ENCODE assay signal across 9 mouse cellular contexts in genomic region chr9:45139082-45139481, GRCm38 (mm10). TPM values are rescaled to one million over a fixed set of nuclear protein-coding genes. Genes with fewer than 3 reads are reported as not detected.
A peak's percentile ranks its signal among the peaks of the same experiment; 100 is the strongest.
DNase-seq lines count a peak whose midpoint lies in the region; ATAC-seq and TF ChIP-seq lines count a peak whose summit lies in the region.
"Had no signal": no experiment of that assay in that cellular context is flagged by ENCODE, and none has a peak within 500 bp of the region (broad histone marks: within the 10 kb centered on the region; RNA-seq: fewer than 3 reads in every experiment).

No protein-coding gene starts in this region.

- 8% methylated on average over 7 of the region's 7 CpGs for WGBS in kidney, postnatal 0 days
- 4% methylated on average over 7 of the region's 7 CpGs for WGBS in embryonic facial prominence, embryonic 15.5 days
- WGBS in intestine, embryonic 15.5 days: 8% methylated on average over 7 of the region's 7 CpGs
- 1% methylated on average over 7 of the region's 7 CpGs for WGBS in neural tube, embryonic 12.5 days

- peak overlapping the region; percentile 83 for H3K4me2 ChIP-seq in kidney, postnatal 0 days (ENCODE audit: low read length)
- peak overlapping the region; percentile 97 for H3K4me2 ChIP-seq in embryonic facial prominence, embryonic 15.5 days (replicated peaks)
- H3K4me2 ChIP-seq in intestine, embryonic 15.5 days (replicated peaks): peak overlapping the region; percentile 87
- H3K4me2 ChIP-seq in neural tube, embryonic 12.5 days (replicated peaks): peak overlapping the region; percentile 89

- H3K9ac ChIP-seq in kidney, postnatal 0 days (ENCODE audit: low read depth, low read length): peak overlapping the region; percentile 20; the same call in 1 of the 2 replicates
- H3K9ac ChIP-seq in embryonic facial prominence, embryonic 15.5 days: 0 out of 2 replicates have a peak overlapping the region, but pooled peaks have one; percentile 26
- no peak overlapping the region for H3K9ac ChIP-seq in intestine, embryonic 15.5 days
- H3K9ac ChIP-seq in neural tube, embryonic 12.5 days: 0 out of 2 replicates have a peak overlapping the region, but pooled peaks have one; percentile 22

- peaks cover 39% of the 10 kb centered on the region for H3K27me3 ChIP-seq in kidney, postnatal 0 days (ENCODE audit: insufficient read depth, low read length)
- peaks cover 91% of the 10 kb centered on the region for H3K27me3 ChIP-seq in embryonic facial prominence, embryonic 15.5 days
- peaks cover 69% of the 10 kb centered on the region for H3K27me3 ChIP-seq in intestine, embryonic 15.5 days (replicated peaks)
- peaks cover 86% of the 10 kb centered on the region for H3K27me3 ChIP-seq in neural tube, embryonic 12.5 days (replicated peaks)

- peak overlapping the region; percentile 35 for H3K4me3 ChIP-seq in kidney, postnatal 0 days (replicated peaks; ENCODE audit: low read depth, low read length)
- H3K4me3 ChIP-seq in embryonic facial prominence, embryonic 15.5 days (replicated peaks): peak overlapping the region; percentile 54
- H3K4me3 ChIP-seq in intestine, embryonic 15.5 days (replicated peaks): peak overlapping the region; percentile 40
- peak overlapping the region; percentile 41 for H3K4me3 ChIP-seq in neural tube, embryonic 12.5 days

- H3K9me3 ChIP-seq in kidney, postnatal 0 days (replicated peaks; ENCODE audit: low read length): no peaks in the 10 kb centered on the region
- no peaks in the 10 kb centered on the region for H3K9me3 ChIP-seq in embryonic facial prominence, embryonic 15.5 days (replicated peaks)
- no peaks in the 10 kb centered on the region for H3K9me3 ChIP-seq in intestine, embryonic 15.5 days
- no peaks in the 10 kb centered on the region for H3K9me3 ChIP-seq in neural tube, embryonic 12.5 days

- DNase-seq in kidney, postnatal 0 days (ENCODE audit: low spot score): no peak
- no peak for DNase-seq in kidney, postnatal 36 days
- no peak for DNase-seq in adrenal gland, postnatal 14 days
- DNase-seq in ovary, adult 18-20 months (ENCODE audit: low spot score): no peak

- ATAC-seq in kidney, postnatal 0 days (replicated peaks; ENCODE audit: low FRiP score, low read depth): no peak
- ATAC-seq in embryonic facial prominence, embryonic 15.5 days (ENCODE audit: insufficient number of reproducible peaks, low FRiP score, low TSS enrichment, low read depth): no peak
- no peak for ATAC-seq in intestine, embryonic 15.5 days
- ATAC-seq in neural tube, embryonic 12.5 days (ENCODE audit: low FRiP score, low read depth): no peak
- no peak for ATAC-seq in granulocyte monocyte progenitor cell, adult 5-6 weeks (replicated peaks; ENCODE audit: poor library complexity, severe bottlenecking)
- ATAC-seq: Patski had no signal

- no peak overlapping the region for H3K27ac ChIP-seq in kidney, postnatal 0 days
- H3K27ac ChIP-seq in embryonic facial prominence, embryonic 15.5 days (replicated peaks): no peak overlapping the region
- no peak overlapping the region for H3K27ac ChIP-seq in intestine, embryonic 15.5 days
- H3K27ac ChIP-seq in neural tube, embryonic 12.5 days: no peak overlapping the region

- peaks cover 7% of the 10 kb centered on the region; the same call in 1 of the 2 replicates for H3K4me1 ChIP-seq in kidney, postnatal 0 days (replicated peaks; ENCODE audit: insufficient read depth, low read length)
- H3K4me1 ChIP-seq in embryonic facial prominence, embryonic 15.5 days: peaks cover 19% of the 10 kb centered on the region
- peaks cover 20% of the 10 kb centered on the region for H3K4me1 ChIP-seq in intestine, embryonic 15.5 days (replicated peaks)
- H3K4me1 ChIP-seq in neural tube, embryonic 12.5 days: peaks cover 17% of the 10 kb centered on the region

- no peak for TF ChIP-seq CTCF in kidney, postnatal 0 days (IDR thresholded peaks at IDR 0.05; ENCODE audit: low read depth)

- H3K36me3 ChIP-seq in kidney, postnatal 0 days (ENCODE audit: insufficient read depth, low read length): no peaks in the 10 kb centered on the region
- no peaks in the 10 kb centered on the region for H3K36me3 ChIP-seq in embryonic facial prominence, embryonic 15.5 days
- H3K36me3 ChIP-seq in intestine, embryonic 15.5 days: no peaks in the 10 kb centered on the region
- H3K36me3 ChIP-seq in neural tube, embryonic 12.5 days: no peaks in the 10 kb centered on the region

RNA-seq across cellular contexts. Expression of gene Scn4b, which starts 0.9 kb away (rescaled TPM):
- 4.3 and 4.6 TPM in 2 replicates for polyA plus RNA-seq in kidney, postnatal 0 days (2015; fragmentation: Nextera tagmentation; extraction: Ambion mirVana)
- 1.00 and 1.6 TPM in 2 replicates for polyA plus RNA-seq in embryonic facial prominence, embryonic 15.5 days (2015; fragmentation: Nextera tagmentation; extraction: Ambion mirVana)
- polyA plus RNA-seq in intestine, embryonic 15.5 days (2015; fragmentation: Nextera tagmentation; extraction: Ambion mirVana): 0.11 and 0.13 TPM in 2 replicates
- 0.18 and 0.27 TPM in 2 replicates for polyA plus RNA-seq in neural tube, embryonic 12.5 days (2016; fragmentation: Nextera tagmentation; extraction: Ambion mirVana)
- total RNA-seq in granulocyte monocyte progenitor cell, adult 5-6 weeks (2014; fragmentation: Nextera tagmentation): not detected in 2 replicates
- not detected in 2 replicates for total RNA-seq in granulocyte monocyte progenitor cell, adult 5-6 weeks (2017)
- 0.56 and 0.59 TPM in 2 replicates for total RNA-seq in adrenal gland, postnatal 14 days (2021)
- polyA plus RNA-seq: Patski had no signal

RNA-seq across cellular contexts. Expression of gene Scn2b, which starts 21.5 kb away (rescaled TPM):
- polyA plus RNA-seq in kidney, postnatal 0 days (2015; fragmentation: Nextera tagmentation; extraction: Ambion mirVana): 2.4 and 2.8 TPM in 2 replicates
- 4.1 and 4.4 TPM in 2 replicates for polyA plus RNA-seq in embryonic facial prominence, embryonic 15.5 days (2015; fragmentation: Nextera tagmentation; extraction: Ambion mirVana)
- 2.7 and 3.0 TPM in 2 replicates for polyA plus RNA-seq in intestine, embryonic 15.5 days (2015; fragmentation: Nextera tagmentation; extraction: Ambion mirVana)
- polyA plus RNA-seq in neural tube, embryonic 12.5 days (2016; fragmentation: Nextera tagmentation; extraction: Ambion mirVana): 4.2 and 4.8 TPM in 2 replicates
- not detected in 2 replicates for total RNA-seq in granulocyte monocyte progenitor cell, adult 5-6 weeks (2014; fragmentation: Nextera tagmentation)
- not detected in 2 replicates for total RNA-seq in granulocyte monocyte progenitor cell, adult 5-6 weeks (2017)
- 7.6 and 8.6 TPM in 2 replicates for total RNA-seq in adrenal gland, postnatal 14 days (2021)
- polyA plus RNA-seq: Patski had no signal

RNA-seq across cellular contexts. Expression of gene BC049352, which starts 42.7 kb away (rescaled TPM):
- 0.08 TPM in 1 of 2 replicates, not detected in the other for polyA plus RNA-seq in kidney, postnatal 0 days (2015; fragmentation: Nextera tagmentation; extraction: Ambion mirVana)
- polyA plus RNA-seq in embryonic facial prominence, embryonic 15.5 days (2015; fragmentation: Nextera tagmentation; extraction: Ambion mirVana): 5.4 and 6.7 TPM in 2 replicates
- polyA plus RNA-seq in intestine, embryonic 15.5 days (2015; fragmentation: Nextera tagmentation; extraction: Ambion mirVana): 0.43 TPM in 1 of 2 replicates, not detected in the other
- polyA plus RNA-seq in neural tube, embryonic 12.5 days (2016; fragmentation: Nextera tagmentation; extraction: Ambion mirVana): not detected in 2 replicates
- total RNA-seq in granulocyte monocyte progenitor cell, adult 5-6 weeks (2014; fragmentation: Nextera tagmentation): not detected in 2 replicates
- total RNA-seq in granulocyte monocyte progenitor cell, adult 5-6 weeks (2017): not detected in 2 replicates
- total RNA-seq in adrenal gland, postnatal 14 days (2021): not detected in 2 replicates
- polyA plus RNA-seq: Patski had no signal
